Mouse (Mus musculus) naive thymus-derived CD4-positive, alpha-beta T cell, adult 2 months (primary cell): ENCODE data around the gene Dennd4a.
A peak's percentile ranks its signal among the peaks of the same experiment; 100 is the strongest.

Experiments
- DNase-seq: peaks from one replicate; pipeline ENCODE4 v3.0.0-alpha.2; 2011; ENCODE audit warnings: low read depth

Dennd4a gene

DNA sequence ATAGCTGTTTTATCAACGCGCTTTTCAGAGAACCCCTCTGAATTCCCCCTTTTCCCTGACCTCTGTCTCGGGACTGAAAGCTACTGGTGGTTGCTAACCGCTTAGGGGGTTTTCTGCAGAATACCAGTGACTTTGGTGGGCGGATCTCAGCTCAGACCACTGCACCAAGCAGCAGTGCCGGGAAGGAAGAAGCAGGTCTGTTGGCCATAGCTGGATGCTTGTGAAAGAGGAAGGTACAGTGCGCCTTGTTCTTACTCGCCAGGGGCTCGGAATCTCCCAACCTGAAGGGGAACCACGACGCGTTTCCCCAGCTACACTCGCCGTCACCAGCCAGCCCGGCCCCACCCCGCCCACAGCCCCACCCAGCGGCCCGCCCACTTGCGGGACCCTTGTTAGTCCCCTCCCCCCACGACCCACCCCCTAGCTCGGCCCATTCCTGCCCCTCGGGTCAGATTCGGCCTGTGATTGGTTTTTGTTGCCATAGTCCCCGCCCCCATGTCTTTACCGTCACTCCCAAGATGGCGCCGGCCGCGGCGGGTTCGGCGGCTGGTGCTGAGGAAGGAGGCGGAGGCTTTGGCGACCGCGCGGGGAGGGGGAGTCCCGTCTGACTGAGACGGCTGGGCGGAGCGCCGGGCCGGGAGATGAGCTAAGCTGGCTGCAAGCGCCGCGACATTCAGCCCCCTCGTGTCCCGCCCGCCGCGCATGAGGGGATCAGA lies at the start of gene Dennd4a:
Dennd4a (plus strand) TSS at position 519 of the 716 bp plus-strand sequence.
- peak; percentile 99 for DNase-seq

DNA sequence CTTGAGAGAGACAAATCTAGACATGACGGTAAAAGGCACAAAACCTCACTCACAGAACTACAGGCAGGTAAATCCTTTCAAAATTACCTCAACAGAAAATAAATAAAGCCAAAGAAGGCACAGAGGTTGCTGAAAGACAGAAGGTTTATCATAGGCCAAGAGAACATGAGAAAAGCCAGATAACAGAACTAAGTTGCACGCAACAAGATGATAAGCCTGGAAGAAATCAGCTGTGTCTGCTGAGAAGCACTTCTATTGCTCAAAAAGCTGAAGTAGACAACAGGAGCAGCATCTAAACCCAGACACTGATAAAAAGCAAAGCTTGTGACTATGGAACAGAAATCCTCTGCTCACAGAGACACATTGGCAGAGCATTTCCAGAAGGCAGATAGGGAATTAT lies 46.3 kb upstream of the Dennd4a start:
- DNase-seq, result no peak

DNA sequence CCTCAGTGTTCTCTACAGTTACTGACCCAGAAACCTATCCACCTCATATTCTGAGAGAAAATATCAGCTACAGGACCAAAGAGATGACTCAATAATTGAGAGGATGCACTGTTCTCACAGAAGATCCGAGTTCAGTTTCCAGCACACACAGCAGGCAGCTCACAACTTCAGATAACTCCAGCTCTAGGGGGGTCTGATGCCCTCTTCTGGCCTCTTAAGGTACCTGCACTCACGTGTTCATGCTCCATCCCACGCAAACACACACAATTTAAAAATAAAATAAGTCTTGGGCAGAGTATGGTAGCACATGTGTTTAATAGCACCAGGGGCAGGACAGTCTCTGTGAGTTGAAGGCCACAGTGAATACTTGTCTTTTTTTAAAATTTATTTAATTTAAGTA lies 45.0 kb upstream of the Dennd4a start:
- no peak for DNase-seq

DNA sequence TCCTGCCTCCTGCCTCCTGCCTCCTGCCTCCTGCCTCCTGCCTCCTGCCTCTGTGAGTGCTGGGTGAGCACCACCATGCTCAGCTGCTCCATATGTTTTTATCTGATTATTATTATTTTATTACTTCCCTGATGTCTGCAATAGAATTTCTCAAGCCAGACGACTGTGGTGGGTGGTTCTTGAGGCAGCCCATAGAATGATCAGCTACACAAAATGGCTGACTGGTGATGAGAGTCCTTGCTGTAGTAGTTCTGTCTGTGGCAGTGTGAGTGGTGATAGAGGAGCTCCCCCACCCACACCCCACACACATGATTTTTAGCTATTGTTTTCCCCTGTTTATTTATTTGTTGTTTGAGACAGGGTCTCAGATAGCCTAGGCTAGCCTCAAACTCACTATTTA lies 43.3 kb upstream of the Dennd4a start:
- DNase-seq, result no peak

DNA sequence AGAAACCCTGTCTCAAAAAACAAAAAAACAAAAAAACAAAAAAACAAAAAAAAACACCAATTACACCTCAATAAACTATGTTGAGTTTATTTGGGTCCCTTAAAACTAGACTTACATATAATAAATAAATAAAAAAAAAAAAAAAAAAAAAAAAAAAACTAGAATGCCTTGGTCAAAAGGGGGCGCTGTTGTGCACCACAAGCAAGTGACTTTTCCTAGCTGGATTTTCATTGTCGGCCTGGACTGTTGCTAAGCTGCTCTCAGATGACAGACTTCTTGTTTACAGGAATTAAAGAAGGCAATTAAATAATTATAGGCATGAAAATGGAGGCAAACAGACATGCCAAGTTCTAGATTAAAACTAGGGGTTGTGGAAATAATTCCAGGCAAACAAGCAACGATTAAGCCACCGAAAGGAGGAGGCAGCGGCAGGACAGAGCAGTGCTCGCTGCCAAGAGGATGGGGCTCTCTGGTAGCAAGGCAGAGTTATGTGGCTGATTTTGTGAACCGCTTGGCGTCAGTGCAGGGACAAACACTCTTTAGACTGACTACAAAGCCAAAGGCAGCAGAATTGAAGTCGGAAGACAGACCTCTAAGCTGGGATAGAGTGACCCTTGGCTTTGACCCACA lies 42.0 kb upstream of the Dennd4a start:
- DNase-seq, result peak; percentile 66

DNA sequence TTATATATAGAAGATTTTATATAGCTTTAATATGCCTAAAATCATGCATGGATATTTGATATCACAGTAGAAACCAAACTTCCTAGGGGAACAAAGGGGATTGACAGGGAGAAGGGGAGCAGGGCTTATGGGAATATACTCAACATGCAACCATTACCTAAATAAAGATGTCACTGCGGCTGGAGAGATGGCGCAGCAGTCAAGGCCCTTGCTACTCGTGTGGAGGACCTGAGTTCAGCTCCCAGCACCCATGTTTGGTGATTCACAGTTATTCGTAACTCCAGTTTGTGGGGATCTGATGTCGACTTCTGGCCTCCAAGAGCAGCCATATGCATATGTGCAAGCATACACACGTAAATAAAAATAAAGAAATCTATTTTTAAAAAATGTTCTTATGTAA lies 41.2 kb upstream of the Dennd4a start:
- DNase-seq, result no peak

DNA sequence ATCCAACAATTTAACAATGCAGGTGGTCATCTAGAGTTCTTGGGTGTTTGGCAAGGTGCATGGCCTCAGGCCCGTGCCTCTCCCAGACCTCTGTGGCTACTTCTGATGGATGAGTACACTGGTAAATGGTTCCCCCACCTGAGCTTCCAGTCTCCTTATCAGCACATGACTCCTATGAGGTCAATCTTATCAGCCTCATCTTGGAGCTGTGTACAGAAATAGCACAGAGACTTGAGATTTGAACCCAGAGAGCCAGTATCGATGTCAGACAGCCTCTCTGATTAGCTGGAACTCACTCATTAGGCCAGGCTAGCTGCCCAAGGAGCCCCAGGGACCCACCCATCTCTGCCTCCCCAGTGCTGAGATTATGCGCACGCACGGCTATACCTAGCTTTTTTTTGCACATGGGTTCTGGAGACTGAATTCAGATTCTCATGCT lies 40.7 kb upstream of the Dennd4a start:
- DNase-seq, result no peak

DNA sequence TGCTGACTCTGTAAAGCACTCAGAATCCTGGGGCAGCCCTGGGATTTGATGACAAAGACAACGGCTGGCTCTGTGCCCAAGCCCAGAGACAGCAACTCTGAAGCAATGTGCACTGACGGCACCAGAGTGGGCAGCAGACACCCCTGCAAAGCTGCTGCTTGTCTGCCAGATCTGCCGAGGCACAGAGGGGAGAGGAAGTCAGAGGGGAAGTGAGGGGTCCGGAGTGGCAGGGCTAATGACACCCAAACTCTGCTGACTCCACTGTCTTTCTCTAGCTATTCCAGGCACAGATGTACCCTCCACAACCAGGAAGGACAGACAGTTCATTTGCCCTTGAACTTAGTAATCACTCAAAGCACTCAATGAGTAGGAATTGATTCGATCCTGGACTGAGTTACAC lies 39.9 kb upstream of the Dennd4a start:
- no peak for DNase-seq

DNA sequence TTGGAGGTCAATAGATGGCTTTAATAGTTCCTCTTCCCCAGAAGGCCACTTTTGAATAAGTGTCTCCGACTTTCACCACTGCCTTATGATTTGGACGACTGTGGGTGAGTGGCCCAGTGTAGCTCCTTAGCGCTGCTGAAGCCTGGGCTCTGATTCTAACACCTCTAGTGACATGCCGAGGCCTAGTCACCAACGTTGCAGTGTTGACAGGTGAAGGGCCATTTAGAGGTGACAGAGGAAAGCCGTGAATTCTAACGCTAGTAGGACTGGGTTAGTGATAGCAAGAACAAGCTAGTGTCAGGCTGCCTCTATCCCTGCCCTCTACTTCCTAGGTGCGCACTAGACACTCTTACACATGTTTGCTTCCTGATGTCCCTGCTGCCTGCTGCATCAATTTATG lies 37.9 kb upstream of the Dennd4a start:
- no peak for DNase-seq

DNA sequence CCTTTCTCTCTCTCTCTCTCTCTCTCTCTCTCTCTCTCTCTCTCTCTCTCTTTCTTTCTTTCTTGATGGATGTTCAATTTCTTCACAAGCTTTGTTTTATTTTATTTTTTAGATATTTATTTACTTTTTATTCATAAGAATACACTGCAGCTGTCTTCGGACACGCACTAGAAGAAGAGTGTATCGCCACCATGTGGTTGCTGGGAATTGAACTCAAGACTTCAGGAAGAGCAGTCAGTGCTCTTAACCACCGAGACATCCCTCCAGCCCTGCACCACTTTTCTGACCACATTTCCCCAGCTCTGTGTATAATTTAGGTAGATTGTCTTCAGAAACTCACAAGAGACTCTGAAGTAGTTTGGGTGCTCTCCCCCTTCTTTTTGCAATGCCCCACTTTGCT lies 37.2 kb upstream of the Dennd4a start:
- DNase-seq, result no peak

DNA sequence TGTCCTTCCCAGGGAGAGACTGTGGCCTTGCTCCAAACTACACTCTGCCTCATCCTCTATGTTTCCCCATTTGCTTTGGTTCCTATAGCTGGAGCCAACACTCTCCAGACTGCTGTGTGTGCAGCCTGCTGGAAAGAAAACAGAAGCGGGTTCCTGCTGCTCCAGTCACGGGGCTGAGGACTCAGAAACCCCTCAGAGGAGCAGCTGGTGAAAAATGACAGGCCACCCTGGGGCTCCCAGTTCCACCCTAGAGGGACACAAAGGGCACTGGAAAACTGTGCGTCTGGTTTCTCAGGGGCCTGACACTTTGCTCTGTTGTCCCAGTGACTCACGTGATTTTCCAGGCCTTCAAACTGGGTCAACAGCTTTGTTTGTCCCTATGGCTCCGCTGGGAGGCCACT lies 36.7 kb upstream of the Dennd4a start:
- no peak for DNase-seq

DNA sequence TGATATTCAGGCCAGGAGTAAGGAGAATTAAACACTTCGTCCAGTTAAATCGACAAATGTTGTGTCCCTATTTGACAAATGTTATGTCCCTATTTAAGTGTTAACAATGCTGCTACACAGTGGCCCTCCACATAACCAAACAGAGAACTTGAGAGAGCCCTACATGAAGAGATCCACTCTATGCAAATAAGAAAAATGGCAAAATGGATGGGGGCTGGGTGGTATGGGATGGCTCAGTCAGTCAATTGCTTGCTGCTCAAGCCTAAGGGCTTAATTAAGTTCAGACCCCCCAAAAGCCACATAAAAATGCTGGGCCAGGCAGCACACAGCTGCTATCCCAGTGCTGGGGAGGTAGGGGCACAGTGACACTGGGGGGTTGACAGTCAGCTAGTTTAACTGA lies 36.3 kb upstream of the Dennd4a start:
- no peak for DNase-seq

DNA sequence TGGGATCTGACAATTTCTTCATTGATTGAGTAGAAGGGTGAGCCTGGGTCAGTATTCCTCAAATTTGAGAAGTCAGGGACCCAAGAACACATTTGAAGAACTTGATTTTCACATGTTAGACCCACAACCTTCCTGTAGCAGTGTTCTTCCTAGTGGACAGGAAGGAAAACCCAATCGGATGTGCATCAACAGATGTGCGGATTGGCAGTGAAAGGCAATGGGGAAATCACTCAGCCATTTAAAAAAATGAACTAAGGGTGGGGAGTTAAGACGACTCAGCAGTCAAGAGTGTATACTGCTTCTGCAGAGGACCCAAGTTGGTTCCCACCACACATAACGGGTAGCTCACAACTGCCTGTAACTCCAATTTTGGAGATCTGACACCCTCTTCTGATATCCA lies 35.6 kb upstream of the Dennd4a start:
- no peak for DNase-seq

DNA sequence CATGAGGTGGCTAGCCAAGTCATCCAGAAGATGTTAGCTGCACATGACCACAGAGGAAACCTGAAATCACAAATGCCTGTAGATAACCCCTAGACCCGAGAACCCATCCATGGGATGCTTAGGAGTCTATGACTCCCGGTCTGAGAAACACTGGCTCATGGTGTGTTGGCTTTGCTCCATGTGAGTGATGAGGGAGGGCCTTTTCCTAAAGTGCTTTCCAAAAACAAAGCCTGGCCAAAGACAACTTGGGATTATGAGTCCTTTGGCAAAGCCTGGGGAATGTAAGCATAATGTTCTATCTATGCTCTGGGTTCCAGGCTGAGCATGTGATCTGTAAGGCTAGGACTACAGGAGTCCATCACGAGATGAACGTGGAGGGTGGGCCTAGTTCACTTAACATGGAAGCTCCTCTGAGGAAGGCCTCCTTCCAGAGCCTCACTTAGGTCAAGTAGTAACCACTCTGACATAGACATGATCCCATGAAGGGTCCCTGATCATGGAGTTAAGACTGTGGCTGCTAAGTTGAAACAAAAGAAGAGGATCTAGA lies 33.6 kb upstream of the Dennd4a start:
- DNase-seq, result no peak

DNA sequence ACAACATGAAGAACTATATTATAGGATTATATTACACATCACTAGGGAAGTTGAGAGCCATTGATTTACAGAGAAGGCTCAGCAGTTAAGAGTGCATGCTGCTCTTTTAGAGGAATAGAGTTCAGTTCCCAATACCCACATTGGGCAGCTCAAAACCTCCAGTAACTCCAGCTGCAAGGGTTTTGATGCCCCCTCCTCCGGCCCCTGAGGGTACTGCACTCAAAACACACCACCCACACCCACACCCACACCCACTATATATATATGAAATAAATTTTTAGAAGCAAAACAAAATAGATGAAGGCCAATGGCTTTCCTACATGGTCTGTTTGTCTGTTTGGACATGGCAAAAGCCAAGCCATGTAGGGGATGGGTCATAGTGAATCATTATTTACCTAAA lies 33.0 kb upstream of the Dennd4a start:
- DNase-seq, result no peak

DNA sequence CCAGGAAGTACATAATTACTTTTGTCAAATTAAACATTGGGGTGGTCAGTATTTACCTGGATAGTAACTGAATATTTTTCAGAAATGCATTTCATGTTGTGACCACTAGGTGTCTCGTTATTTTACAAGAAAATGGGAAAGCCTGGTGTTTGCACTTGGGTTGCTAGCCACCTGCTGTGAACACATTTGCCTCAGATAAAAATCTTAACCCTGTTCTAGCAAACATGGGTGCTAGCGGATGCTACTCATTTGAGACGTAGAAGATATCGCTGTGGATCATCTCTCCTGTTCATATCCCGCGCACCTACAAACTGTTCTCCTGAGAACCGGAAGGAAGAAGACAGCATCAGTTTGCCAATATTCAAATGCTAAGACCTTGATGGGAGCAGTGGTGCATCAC lies 31.5 kb upstream of the Dennd4a start:
- peak; percentile 80 for DNase-seq

DNA sequence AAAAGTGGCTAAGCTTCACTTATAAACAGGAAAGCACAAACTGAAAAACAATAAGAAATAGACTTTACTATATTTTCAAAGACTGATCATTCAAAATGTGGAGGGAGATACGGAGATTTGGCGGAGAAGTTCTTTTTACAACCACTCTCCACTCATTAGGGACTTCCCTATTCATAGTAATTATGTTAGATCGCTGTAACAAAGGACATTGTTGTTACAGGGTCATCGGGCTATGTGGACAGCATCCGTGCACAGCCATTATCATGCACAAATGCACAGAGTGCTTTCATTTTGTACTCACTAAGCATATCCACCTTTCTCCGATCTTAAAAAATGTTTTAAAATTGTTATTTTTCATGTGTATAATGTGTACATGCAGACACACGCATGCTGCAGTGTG lies 27.6 kb upstream of the Dennd4a start:
- DNase-seq, result no peak

DNA sequence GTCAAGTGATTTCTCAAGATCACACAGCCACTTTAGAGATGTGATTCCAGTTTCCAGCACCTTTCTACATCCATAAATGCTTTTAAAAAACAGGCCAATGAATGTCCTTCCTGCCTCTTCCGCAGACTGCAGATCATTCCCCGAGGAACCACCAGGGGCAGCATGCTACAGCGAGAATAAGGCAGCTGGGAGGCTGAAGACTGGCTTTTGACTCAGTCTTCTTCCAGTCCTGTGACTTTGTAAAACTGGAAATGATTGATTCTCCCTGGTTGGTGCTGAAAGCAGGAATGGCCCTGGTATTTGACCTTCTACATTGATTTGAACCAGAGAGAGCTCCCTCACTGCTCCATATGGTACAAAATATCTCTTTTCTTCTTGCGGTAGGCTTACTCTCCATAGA lies 26.3 kb upstream of the Dennd4a start:
- DNase-seq, result peak; percentile 88

DNA sequence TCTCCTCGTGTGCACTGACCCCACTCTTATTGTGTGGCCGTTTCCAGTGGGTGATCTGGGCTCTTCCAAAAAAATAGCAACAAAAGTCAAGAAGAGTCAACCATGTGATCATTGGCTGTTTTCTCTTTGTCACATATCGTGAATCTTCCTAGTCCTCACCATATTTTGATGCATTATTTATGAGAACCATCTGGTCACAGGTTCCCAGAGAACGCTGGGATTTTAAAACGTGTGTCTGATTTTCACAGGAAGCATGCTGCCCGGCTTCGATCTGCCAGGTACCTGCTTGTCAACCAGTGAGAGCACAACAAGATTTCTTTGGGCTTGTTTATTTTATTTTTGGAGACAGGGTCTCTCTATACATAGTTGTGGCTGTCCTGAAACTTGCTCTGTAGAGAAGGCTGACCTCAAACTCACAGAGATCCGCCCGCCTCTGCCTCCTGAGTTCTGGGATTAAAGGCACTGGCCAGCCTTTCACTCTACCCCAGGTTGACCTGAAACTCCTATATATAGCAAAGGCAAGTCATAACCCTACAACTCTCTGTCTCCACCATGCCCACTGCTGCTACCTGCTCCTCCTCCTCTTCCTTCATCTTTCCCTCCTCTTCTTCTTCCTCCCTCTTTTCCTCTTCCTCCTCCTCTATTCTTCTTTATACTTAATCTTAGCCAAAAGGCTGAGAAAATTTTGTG lies 24.8 kb upstream of the Dennd4a start:
- no peak for DNase-seq

DNA sequence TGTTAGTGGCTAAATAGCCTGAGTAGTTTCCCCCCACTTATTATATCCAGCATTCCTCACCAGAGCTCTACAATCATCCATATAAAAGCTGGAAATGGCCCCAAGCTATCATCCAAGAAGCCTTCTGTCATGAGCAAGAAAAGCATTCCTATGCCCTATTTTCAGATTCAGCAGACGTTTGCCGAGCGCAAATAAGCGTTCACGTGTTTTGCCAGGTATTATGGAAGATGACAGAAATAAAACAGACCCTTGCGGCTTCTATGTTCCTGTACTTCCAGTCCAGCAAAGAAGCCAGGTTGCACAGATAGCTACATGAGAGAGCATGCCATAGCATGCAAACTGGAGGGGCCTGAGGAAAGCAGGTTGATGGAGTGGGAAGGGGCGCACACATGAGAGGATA lies 23.1 kb upstream of the Dennd4a start:
- DNase-seq, result no peak

DNA sequence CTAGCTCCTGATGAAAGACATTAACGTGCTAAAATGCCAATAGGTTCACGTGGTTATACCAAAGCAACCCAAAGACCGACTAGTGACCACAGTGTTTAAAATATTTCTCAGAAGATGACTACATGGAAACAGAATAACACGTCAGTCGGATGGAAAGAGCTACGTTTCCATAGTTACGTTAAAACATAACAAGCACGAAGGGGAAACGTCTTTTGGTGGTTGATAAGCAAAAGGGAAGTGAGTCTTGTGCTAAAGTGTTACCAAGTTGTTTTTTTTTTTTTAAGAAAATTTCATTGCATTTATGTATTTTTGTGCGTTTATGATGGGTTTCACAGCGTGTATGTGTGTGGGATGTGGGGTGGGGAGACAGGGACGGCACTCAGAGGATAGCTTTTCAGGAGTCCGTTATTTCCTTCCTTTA lies 21.8 kb upstream of the Dennd4a start:
- DNase-seq, result peak; percentile 90

DNA sequence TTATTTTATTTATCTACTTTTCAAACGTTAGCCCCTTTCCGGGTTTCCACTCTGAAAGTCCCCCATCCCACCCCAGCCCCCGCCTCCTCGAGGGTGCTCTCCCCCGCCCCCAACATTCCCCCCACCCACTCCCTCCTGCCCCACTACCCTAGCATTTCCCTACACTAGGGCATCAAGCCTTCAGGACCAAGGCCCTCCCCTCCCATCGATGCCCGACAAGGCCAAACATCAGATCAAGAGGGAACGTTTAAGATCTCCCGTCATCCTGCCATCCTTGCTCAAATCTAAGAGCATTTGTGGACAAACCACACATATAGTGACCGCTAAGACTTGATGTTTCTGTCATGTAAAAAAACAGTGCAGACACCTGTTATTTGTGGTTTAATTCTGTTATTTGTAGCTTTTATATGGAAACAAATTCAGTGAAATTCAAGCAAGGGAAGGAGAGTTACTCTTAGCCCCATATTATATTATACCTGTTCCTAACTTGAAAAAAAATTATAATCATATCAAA lies 21.2 kb upstream of the Dennd4a start:
- DNase-seq, result peak; percentile 36
